Mouse (Mus musculus) olfactory bulb, adult 2 months (tissue): ENCODE measurements around the gene Adam22. TPM values are rescaled to one million over a fixed set of nuclear protein-coding genes. Genes with fewer than 3 reads are reported as not detected.
"Not testable (repeated sequence)": the region's sequence is repeated elsewhere in the genome, so short reads cannot be mapped to it uniquely, and the experiment has no call there.

Experiments
- H3K27ac ChIP-seq: fragments of 200-500 bp; 2 replicates; pipeline ENCODE4 v1.5.1; 2012; ENCODE audit warnings: low read depth, low read length; ENCODE audit not compliant: insufficient read depth
- H3K4me1 ChIP-seq: fragments of 200-500 bp; 2 replicates; pipeline ENCODE4 v1.6.1; 2012; ENCODE audit warnings: low read length; ENCODE audit not compliant: control insufficient read depth, insufficient read depth
- H3K4me3 ChIP-seq: fragments of 200-500 bp; 2 replicates; pipeline ENCODE4 v1.5.1; 2012; ENCODE audit warnings: mild to moderate bottlenecking, low read depth, low read length, moderate library complexity; ENCODE audit not compliant: insufficient read depth
- CTCF ChIP-seq: fragments of 200-500 bp; IDR thresholded peaks from 2 replicates; pipeline ENCODE4 v1.5.1; 2012; ENCODE audit warnings: low read depth, mild to moderate bottlenecking, low read length, moderate library complexity; ENCODE audit not compliant: insufficient read depth
- POLR2A ChIP-seq: fragments of 200-500 bp; IDR thresholded peaks from 2 replicates; pipeline ENCODE4 v1.6.1; 2012; ENCODE audit warnings: mild to moderate bottlenecking, low read depth, low read length, moderate library complexity; ENCODE audit not compliant: insufficient read depth
- WGBS: fragments of 180-500 bp; shearing (Covaris S2); methylation state at CpG from one replicate; pipeline ENCODE4 v1.1.7; 2018; 5-methylcytosine and 5-hydroxymethylcytosine counted together
- polyA plus RNA-seq: library from polyadenylated mRNA; stranded (reverse); fragments of >200 nt; gene quantifications from 2 replicates; pipeline ENCODE4 v1.2.4, GENCODE M21; 2012; ENCODE audit warnings: low replicate concordance; ENCODE audit not compliant: missing spikeins, insufficient read depth, insufficient read length

The Adam22 gene
- polyA plus RNA-seq, 1 experiment = 66.8 TPM

DNA sequence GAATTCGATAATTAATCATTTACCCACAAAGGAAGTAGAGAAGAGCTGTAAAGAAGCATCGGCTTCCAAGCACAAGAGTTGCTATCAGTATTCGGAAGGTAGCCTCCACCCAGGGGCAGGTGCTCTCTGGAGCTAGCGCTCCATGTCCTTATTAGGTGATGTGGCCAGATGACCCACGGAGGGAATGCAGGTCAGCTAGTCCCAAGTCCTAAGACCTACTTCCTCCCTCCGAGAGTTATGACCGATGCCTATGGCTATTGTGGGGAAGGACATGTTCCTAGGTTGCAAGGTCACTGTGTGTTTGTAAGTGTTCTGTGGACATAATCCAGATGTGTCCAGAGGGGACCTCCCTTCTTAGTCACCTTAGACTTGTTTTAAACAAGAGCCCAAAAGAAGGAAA, 309.9 kb downstream of the Adam22 start:
- WGBS = 92% methylated on average over 7 of the region's 7 CpGs
- no peak for TF ChIP-seq POLR2A
- TF ChIP-seq CTCF = no peak
- Histone ChIP-seq H3K27ac (no peak overlapping the region), H3K4me1 (peaks cover 2% of the 10 kb centered on the region; the same call in 1 of the 2 replicates), H3K4me3 (no peak overlapping the region)

DNA sequence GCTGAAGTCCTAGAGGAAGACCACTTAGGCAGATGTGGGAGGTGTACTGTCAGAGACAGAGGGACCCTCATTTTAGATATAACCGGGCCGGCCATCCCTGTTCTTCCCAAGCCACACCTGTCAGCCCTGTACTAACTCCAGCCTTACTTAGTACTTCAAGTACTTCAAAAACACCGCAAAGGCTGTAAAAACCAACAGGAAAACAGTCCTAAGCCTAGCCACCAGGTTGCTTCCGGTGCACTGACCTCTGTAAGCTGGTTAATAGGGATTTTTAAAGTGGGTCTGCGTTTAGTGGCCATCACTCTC, 311.0 kb downstream of the Adam22 start:
- peaks cover 2% of the 10 kb centered on the region; the same call in 1 of the 2 replicates for H3K4me1 ChIP-seq
- H3K27ac ChIP-seq = no peak overlapping the region
- 41% methylated on average over 5 of the region's 5 CpGs for WGBS
- TF ChIP-seq CTCF (no peak), POLR2A (no peak)
- H3K4me3 ChIP-seq = peak overlapping the region; percentile 76

GRCm38 (mm10) chr5:8056141-8057017, 311.6 kb downstream of the Adam22 start:
- WGBS = under 1% methylated on average over 60 of the region's 60 CpGs
- Histone ChIP-seq H3K4me3 (peak overlapping the region; percentile 76), H3K27ac (peak overlapping the region; percentile 93), H3K4me1 (peaks cover 2% of the 10 kb centered on the region; the same call in 1 of the 2 replicates)
- TF ChIP-seq CTCF (peak; percentile 25; the same call in 1 of the 2 replicates), POLR2A (peak; percentile 64)

GRCm38 (mm10) chr5:8055721-8056129, 312.2 kb downstream of the Adam22 start:
- TF ChIP-seq CTCF (no peak), POLR2A (no peak)
- WGBS = 3% methylated on average over 8 of the region's 8 CpGs
- Histone ChIP-seq H3K4me3 (peak overlapping the region; percentile 76), H3K4me1 (peaks cover 2% of the 10 kb centered on the region; the same call in 1 of the 2 replicates), H3K27ac (peak overlapping the region; percentile 93; the same call in 1 of the 2 replicates)

- Histone ChIP-seq H3K27ac (no peak overlapping the region), H3K4me1 (peaks cover 2% of the 10 kb centered on the region; the same call in 1 of the 2 replicates), H3K4me3 (no peak overlapping the region)
- 89% methylated on average over 4 of the region's 4 CpGs for WGBS
- no peak for TF ChIP-seq CTCF
- TF ChIP-seq POLR2A = no peak
Measured at GRCm38 (mm10) chr5:8053827-8054226, 314.1 kb downstream of the Adam22 start.

DNA sequence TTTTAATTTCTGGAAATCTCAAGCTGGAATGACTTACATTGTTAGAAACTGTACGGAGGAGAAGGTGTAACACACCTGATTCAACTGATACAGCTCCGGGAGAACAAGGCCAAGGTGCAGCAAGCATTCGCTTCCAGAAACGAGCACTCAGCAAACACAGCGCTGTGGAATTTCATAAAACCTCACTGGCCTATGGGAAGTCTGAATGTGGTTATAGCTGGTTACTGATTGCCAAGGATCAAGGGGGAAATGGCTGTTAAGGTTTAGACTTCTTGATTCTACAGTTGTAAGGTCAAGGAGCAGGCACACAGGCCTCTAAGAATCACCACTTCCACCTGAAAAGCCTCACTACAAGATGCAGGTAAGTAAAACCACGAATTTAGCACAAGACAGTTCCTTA, 322.1 kb downstream of the Adam22 start, which contains the start of gene Sri:
Gene Sri, plus strand, starts transcription at position 224 of the 400 bp plus-strand sequence.
- H3K27ac ChIP-seq = no peak within 1 kb of the TSS
- WGBS = 87% methylated on average over 6 of the region's 6 CpGs
- no peak for TF ChIP-seq CTCF
- no peak for TF ChIP-seq POLR2A
- H3K4me1 ChIP-seq = no peaks in the 10 kb centered on the region
- H3K4me3 ChIP-seq = no peak within 1 kb of the TSS

DNA sequence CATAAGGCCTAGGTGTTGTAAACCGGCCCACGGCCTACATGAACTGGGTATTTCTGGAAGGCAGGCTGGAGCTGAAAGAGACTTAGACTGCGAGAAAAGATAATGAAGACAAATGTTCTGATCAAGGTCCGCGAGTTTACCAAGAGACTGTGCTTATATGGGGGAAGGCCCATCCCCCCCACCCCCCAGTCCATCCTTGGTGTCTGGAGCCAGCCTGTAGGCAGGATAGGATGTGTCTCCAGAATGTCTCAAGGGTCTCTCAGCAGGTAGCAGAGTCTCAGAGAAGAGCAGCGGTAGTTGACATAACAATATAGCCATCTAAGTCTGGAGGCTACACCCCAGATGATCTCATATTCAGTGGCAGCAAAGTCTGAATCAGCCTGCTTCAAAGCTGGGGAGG, 333.4 kb downstream of the Adam22 start:
- not testable (repeated sequence) for H3K4me1 ChIP-seq, H3K27ac ChIP-seq, H3K4me3 ChIP-seq
- 97% methylated on average over 6 of the region's 6 CpGs for WGBS

Other genes starting within 250 kb of the Adam22 start
- gene Dbf4, start 54.6 kb upstream of the Adam22 start, polyA plus RNA-seq = not detected in 2 replicates
- gene Slc25a40, start 54.7 kb upstream of the Adam22 start, polyA plus RNA-seq = not detected in 2 replicates